Mouse (Mus musculus): Measurements from ENCODE around the gene Ttc28. TPM values are rescaled to one million over a fixed set of nuclear protein-coding genes. Genes with fewer than 3 reads are reported as not detected.

Gene Ttc28
- polyA plus RNA-seq, 1 experiment from 2014 or later: 14.5 TPM

- Histone ChIP-seq H3K27ac (ENCODE audit: low read depth, low read length) (no peak overlapping the region), H3K4me3 (ENCODE audit: low read length) (no peak overlapping the region), H3K4me2 (ENCODE audit: low read length) (no peak overlapping the region), H3K36me3 (ENCODE audit: control insufficient read depth, insufficient read depth, low read length) (peaks cover 12% of the 10 kb centered on the region), H3K27me3 (replicated peaks; ENCODE audit: control insufficient read depth, insufficient read depth, low read length) (no peaks in the 10 kb centered on the region), H3K4me1 (ENCODE audit: control insufficient read depth, insufficient read depth, low read depth, low read length) (peaks cover 35% of the 10 kb centered on the region), H3K9ac (ENCODE audit: low read depth, low read length) (no peak overlapping the region), H3K9me3 (ENCODE audit: control insufficient read depth, low read length) (no peaks in the 10 kb centered on the region)
- WGBS: 41% methylated on average over 3 of the region's 3 CpGs
- no peak for ATAC-seq
These were observed 350.1 kb downstream of the Ttc28 start for GRCm38 (mm10) chr5:111229671-111230070.

GRCm38 (mm10) chr5:111231044-111231443, 351.4 kb downstream of the Ttc28 start:
- no peak overlapping the region for H3K27ac ChIP-seq (ENCODE audit: low read depth, low read length)
- H3K9me3 ChIP-seq (ENCODE audit: control insufficient read depth, low read length): no peaks in the 10 kb centered on the region
- WGBS: 42% methylated on average over 13 of the region's 13 CpGs
- ATAC-seq: no peak
- H3K4me1 ChIP-seq (ENCODE audit: control insufficient read depth, insufficient read depth, low read depth, low read length): peaks cover 32% of the 10 kb centered on the region
- no peak overlapping the region for H3K4me3 ChIP-seq (ENCODE audit: low read length)
- H3K27me3 ChIP-seq (replicated peaks; ENCODE audit: control insufficient read depth, insufficient read depth, low read length): no peaks in the 10 kb centered on the region
- no peak overlapping the region for H3K4me2 ChIP-seq (ENCODE audit: low read length)
- H3K9ac ChIP-seq (ENCODE audit: low read depth, low read length): no peak overlapping the region
- H3K36me3 ChIP-seq (ENCODE audit: control insufficient read depth, insufficient read depth, low read length): peaks cover 17% of the 10 kb centered on the region

DNA sequence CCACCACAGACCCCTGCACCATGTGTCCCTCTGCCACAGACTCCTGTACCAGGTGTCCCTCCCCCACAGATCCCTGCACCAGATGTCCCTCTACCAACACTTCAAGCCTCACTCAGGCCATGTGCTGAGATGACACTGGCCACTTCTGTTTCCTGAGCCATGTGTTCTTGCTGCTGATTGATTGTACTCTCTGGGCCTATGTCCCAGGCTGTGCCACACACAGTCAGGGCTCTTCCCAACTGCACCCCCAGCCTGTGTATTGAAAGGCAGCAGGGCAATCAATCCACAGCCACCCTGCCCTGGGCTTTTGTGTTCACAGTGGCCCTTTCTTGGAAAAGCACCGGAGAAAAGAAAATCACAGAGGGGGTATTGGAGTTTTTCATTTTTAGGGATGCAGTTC, 352.2 kb downstream of the Ttc28 start:
- H3K9ac ChIP-seq (ENCODE audit: low read depth, low read length): no peak overlapping the region
- no peaks in the 10 kb centered on the region for H3K27me3 ChIP-seq (replicated peaks; ENCODE audit: control insufficient read depth, insufficient read depth, low read length)
- WGBS: 32% methylated on average over 1 of the region's 1 CpGs
- no peak overlapping the region for H3K4me2 ChIP-seq (ENCODE audit: low read length)
- H3K36me3 ChIP-seq (ENCODE audit: control insufficient read depth, insufficient read depth, low read length): peaks cover 12% of the 10 kb centered on the region; the same call in 1 of the 2 replicates
- peaks cover 29% of the 10 kb centered on the region for H3K4me1 ChIP-seq (ENCODE audit: control insufficient read depth, insufficient read depth, low read depth, low read length)
- ATAC-seq: 0 out of 2 replicates have a peak, but pooled peaks have one; percentile 25
- no peak overlapping the region for H3K27ac ChIP-seq (ENCODE audit: low read depth, low read length)
- no peak overlapping the region for H3K4me3 ChIP-seq (ENCODE audit: low read length)
- H3K9me3 ChIP-seq (ENCODE audit: control insufficient read depth, low read length): no peaks in the 10 kb centered on the region

DNA sequence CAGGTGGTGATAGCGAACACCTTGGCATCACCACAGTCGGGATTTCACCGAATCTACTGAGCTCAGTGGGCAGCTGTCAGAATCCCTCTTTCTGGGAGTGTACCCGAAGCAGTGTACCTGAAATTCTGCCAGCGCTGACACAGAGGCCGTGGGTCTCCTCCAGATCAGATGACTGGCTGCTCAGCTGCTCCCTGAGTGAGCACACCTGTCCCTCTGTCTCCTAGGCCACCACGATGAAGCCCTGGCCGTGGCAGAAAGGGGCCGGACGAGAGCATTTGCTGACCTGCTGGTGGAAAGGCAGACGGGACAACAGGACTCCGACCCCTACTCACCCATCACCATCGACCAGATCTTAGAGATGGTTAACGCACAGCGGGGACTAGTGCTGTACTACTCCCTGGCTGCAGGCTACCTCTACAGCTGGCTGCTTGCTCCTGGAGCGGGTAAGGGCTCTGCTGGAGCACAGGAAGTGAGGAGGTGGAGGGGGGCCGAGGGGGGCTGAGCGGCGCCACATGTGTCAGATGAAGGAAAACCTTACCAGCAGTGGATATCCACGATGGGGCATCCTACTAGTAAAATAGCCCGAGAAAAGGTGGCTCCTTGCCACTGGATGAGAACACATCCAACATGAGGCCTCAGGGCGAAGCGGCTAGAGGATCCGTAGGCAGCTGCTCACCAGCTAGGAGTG, 353.6 kb downstream of the Ttc28 start:
- peaks cover 16% of the 10 kb centered on the region for H3K4me1 ChIP-seq (ENCODE audit: control insufficient read depth, insufficient read depth, low read depth, low read length)
- ATAC-seq: no peak
- H3K9me3 ChIP-seq (ENCODE audit: control insufficient read depth, low read length): no peaks in the 10 kb centered on the region
- H3K4me2 ChIP-seq (ENCODE audit: low read length): no peak overlapping the region
- H3K36me3 ChIP-seq (ENCODE audit: control insufficient read depth, insufficient read depth, low read length): peaks cover 12% of the 10 kb centered on the region; the same call in 1 of the 2 replicates
- 65% methylated on average over 24 of the region's 24 CpGs for WGBS
- no peak overlapping the region for H3K4me3 ChIP-seq (ENCODE audit: low read length)
- H3K9ac ChIP-seq (ENCODE audit: low read depth, low read length): no peak overlapping the region
- H3K27ac ChIP-seq (ENCODE audit: low read depth, low read length): no peak overlapping the region; the same call in 1 of the 2 replicates
- no peaks in the 10 kb centered on the region for H3K27me3 ChIP-seq (replicated peaks; ENCODE audit: control insufficient read depth, insufficient read depth, low read length)

DNA sequence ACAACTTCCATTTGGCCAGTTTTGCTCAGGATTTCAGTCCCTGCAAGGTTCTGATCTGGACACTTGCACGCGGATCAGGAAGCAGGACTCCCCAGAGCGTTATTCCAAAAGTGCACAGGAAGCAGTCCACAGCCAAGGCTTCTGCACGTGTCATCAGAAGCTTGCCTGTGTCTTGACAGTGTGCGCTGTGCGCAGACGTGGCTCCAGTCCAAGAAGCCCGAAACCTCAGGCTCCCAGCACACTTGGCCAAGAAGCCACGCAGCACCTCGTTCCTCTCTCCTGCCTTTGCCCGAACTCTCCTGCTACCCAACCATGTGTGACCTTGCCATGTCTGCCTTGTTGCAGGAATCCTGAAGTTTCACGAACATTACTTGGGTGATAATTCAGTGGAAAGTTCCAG, 355.5 kb downstream of the Ttc28 start:
- ATAC-seq: no peak
- Histone ChIP-seq H3K4me1 (ENCODE audit: control insufficient read depth, insufficient read depth, low read depth, low read length) (peaks cover 5% of the 10 kb centered on the region), H3K27ac (ENCODE audit: low read depth, low read length) (no peak overlapping the region), H3K27me3 (replicated peaks; ENCODE audit: control insufficient read depth, insufficient read depth, low read length) (no peaks in the 10 kb centered on the region), H3K4me2 (ENCODE audit: low read length) (no peak overlapping the region), H3K36me3 (ENCODE audit: control insufficient read depth, insufficient read depth, low read length) (peaks cover 7% of the 10 kb centered on the region), H3K9me3 (ENCODE audit: control insufficient read depth, low read length) (no peaks in the 10 kb centered on the region), H3K9ac (ENCODE audit: low read depth, low read length) (no peak overlapping the region), H3K4me3 (ENCODE audit: low read length) (no peak overlapping the region)
- WGBS: 71% methylated on average over 12 of the region's 12 CpGs

- H3K4me3 ChIP-seq (ENCODE audit: low read length): no peak overlapping the region
- no peaks in the 10 kb centered on the region for H3K9me3 ChIP-seq (ENCODE audit: control insufficient read depth, low read length)
- H3K4me2 ChIP-seq (ENCODE audit: low read length): no peak overlapping the region
- ATAC-seq: peak; percentile 51; the same call in 1 of the 2 replicates
- no peak overlapping the region for H3K9ac ChIP-seq (ENCODE audit: low read depth, low read length)
- no peak overlapping the region for H3K27ac ChIP-seq (ENCODE audit: low read depth, low read length)
- peaks cover 5% of the 10 kb centered on the region for H3K4me1 ChIP-seq (ENCODE audit: control insufficient read depth, insufficient read depth, low read depth, low read length)
- no peaks in the 10 kb centered on the region for H3K27me3 ChIP-seq (replicated peaks; ENCODE audit: control insufficient read depth, insufficient read depth, low read length)
- WGBS: 66% methylated on average over 9 of the region's 9 CpGs
- H3K36me3 ChIP-seq (ENCODE audit: control insufficient read depth, insufficient read depth, low read length): peaks cover 7% of the 10 kb centered on the region
These were observed 357.6 kb downstream of the Ttc28 start for GRCm38 (mm10) chr5:111237176-111237636.

- Histone ChIP-seq H3K27ac (ENCODE audit: low read depth, low read length) (no peak overlapping the region), H3K27me3 (replicated peaks; ENCODE audit: control insufficient read depth, insufficient read depth, low read length) (no peaks in the 10 kb centered on the region), H3K9me3 (ENCODE audit: control insufficient read depth, low read length) (no peaks in the 10 kb centered on the region), H3K9ac (ENCODE audit: low read depth, low read length) (no peak overlapping the region), H3K4me3 (ENCODE audit: low read length) (no peak overlapping the region), H3K4me2 (ENCODE audit: low read length) (no peak overlapping the region), H3K4me1 (ENCODE audit: control insufficient read depth, insufficient read depth, low read depth, low read length) (peaks cover 5% of the 10 kb centered on the region), H3K36me3 (ENCODE audit: control insufficient read depth, insufficient read depth, low read length) (peaks cover 5% of the 10 kb centered on the region)
- 41% methylated on average over 7 of the region's 7 CpGs for WGBS
- no peak for ATAC-seq
These were observed 359.6 kb downstream of the Ttc28 start for GRCm38 (mm10) chr5:111239223-111239622.

- H3K4me1 ChIP-seq (ENCODE audit: control insufficient read depth, insufficient read depth, low read depth, low read length): peaks cover 8% of the 10 kb centered on the region
- no peak overlapping the region for H3K4me3 ChIP-seq (ENCODE audit: low read length)
- no peak overlapping the region for H3K4me2 ChIP-seq (ENCODE audit: low read length)
- ATAC-seq: 0 out of 2 replicates have a peak, but pooled peaks have one; percentile 4
- no peaks in the 10 kb centered on the region for H3K27me3 ChIP-seq (replicated peaks; ENCODE audit: control insufficient read depth, insufficient read depth, low read length)
- H3K27ac ChIP-seq (ENCODE audit: low read depth, low read length): peak overlapping the region; percentile 39; the same call in 1 of the 2 replicates
- 23% methylated on average over 14 of the region's 14 CpGs for WGBS
- no peaks in the 10 kb centered on the region for H3K9me3 ChIP-seq (ENCODE audit: control insufficient read depth, low read length)
- no peaks in the 10 kb centered on the region; the same call in 1 of the 2 replicates for H3K36me3 ChIP-seq (ENCODE audit: control insufficient read depth, insufficient read depth, low read length)
- H3K9ac ChIP-seq (ENCODE audit: low read depth, low read length): no peak overlapping the region
These were observed 363.9 kb downstream of the Ttc28 start for GRCm38 (mm10) chr5:111243447-111244040.

GRCm38 (mm10) chr5:111244061-111244460, 364.5 kb downstream of the Ttc28 start:
- no peak for ATAC-seq
- Histone ChIP-seq H3K4me3 (ENCODE audit: low read length) (no peak overlapping the region), H3K9ac (ENCODE audit: low read depth, low read length) (no peak overlapping the region), H3K27ac (ENCODE audit: low read depth, low read length) (no peak overlapping the region), H3K4me1 (ENCODE audit: control insufficient read depth, insufficient read depth, low read depth, low read length) (peaks cover 8% of the 10 kb centered on the region), H3K4me2 (ENCODE audit: low read length) (no peak overlapping the region), H3K9me3 (ENCODE audit: control insufficient read depth, low read length) (no peaks in the 10 kb centered on the region), H3K36me3 (ENCODE audit: control insufficient read depth, insufficient read depth, low read length) (no peaks in the 10 kb centered on the region; the same call in 1 of the 2 replicates), H3K27me3 (replicated peaks; ENCODE audit: control insufficient read depth, insufficient read depth, low read length) (no peaks in the 10 kb centered on the region)
- 64% methylated on average over 9 of the region's 9 CpGs for WGBS
